Mouse (Mus musculus) embryonic fibroblast, embryonic 13.5 days (primary cell): ENCODE results near the gene Natd1.

Source experiments
- CTCF ChIP-seq: IDR thresholded peaks from 2 replicates; pipeline ENCODE4 v1.5.1; 2011; ENCODE audit warnings: mild to moderate bottlenecking, control low read depth, low read length, moderate library complexity, borderline replicate concordance; ENCODE audit not compliant: insufficient read depth
- POLR2A ChIP-seq: IDR thresholded peaks from 2 replicates; pipeline ENCODE4 v1.6.1; 2011; ENCODE audit warnings: low read depth, mild to moderate bottlenecking, control low read depth, low read length, moderate library complexity

DNA sequence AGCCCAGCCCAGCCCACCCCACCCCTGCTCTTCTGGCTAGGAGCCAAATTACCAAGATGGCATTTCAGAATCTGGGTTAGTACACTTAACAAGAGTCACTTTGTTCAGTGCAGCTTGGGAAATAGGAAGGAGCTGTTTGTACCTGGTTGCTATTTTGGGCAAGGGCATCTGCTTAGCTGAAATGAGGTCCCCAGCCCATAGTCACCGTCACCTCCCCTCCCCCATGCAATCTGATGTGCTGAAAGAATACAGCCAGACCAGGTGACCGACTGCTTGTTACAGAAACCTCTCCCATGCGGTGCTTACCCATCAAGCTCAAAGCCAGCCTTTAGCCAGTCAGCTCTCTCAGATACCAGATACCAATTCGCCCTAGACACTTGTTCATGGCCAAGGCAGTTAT, 51.4 kb downstream of the Natd1 start:
- no peak for TF ChIP-seq CTCF
- TF ChIP-seq POLR2A: no peak
